11 mouse cellular contexts compared by ENCODE assay signal in the genomic region with DNA sequence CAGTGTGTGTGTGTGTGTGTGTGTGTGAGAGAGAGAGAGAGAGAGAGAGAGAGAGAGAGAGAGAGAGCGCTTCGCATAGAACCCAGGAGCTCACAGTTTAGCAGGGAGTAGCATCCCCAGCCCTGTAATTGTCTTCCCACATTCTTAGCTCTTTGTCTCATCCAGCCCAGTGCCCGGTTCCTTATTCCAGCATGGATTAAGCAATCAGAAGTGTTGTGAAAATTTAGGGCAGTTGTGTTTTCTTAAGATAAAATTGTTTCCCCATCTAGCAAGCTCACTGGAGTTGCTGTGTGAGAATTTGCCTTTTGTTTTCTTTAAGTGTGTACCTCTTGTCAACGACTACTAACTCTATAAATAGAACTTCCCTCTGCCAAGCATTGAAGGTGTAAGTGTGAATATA. TPM values are rescaled to one million over a fixed set of nuclear protein-coding genes. Genes with fewer than 3 reads are reported as not detected.
DNase-seq lines count a peak whose midpoint lies in the region; ATAC-seq and TF ChIP-seq lines count a peak whose summit lies in the region.
"Had no signal": no experiment of that assay in that cellular context is flagged by ENCODE, and none has a peak within 500 bp of the region (broad histone marks: within the 10 kb centered on the region; RNA-seq: fewer than 3 reads in every experiment).

No protein-coding gene starts in this region.

- H3K4me1 ChIP-seq in forebrain, embryonic 12.5 days = peaks cover 31% of the 10 kb centered on the region
- peaks cover 12% of the 10 kb centered on the region for H3K4me1 ChIP-seq in forebrain, embryonic 14.5 days (ENCODE audit: control insufficient read depth, insufficient read depth, low read length)
- H3K4me1 ChIP-seq in kidney, embryonic 15.5 days = peaks cover 55% of the 10 kb centered on the region
- H3K4me1 ChIP-seq in ES-Bruce4 (ENCODE audit: control insufficient read depth, insufficient read depth, low read length) = no peaks in the 10 kb centered on the region
- H3K4me1 ChIP-seq in limb, embryonic 10.5 days = peaks cover 60% of the 10 kb centered on the region

- no peak for DNase-seq in forebrain, embryonic 14.5 days (ENCODE audit: low spot score)
- DNase-seq in kidney, postnatal 4 days = no peak
- DNase-seq in limb, embryonic 10.5 days (ENCODE audit: low spot score) = no peak
- no peak for DNase-seq in right cerebral cortex, adult 2 months (ENCODE audit: low spot score in 2 of 2)

- no peak overlapping the region for H3K4me3 ChIP-seq in forebrain, embryonic 12.5 days (replicated peaks)
- no peak overlapping the region for H3K4me3 ChIP-seq in forebrain, embryonic 14.5 days (ENCODE audit: low read depth, low read length)
- no peak overlapping the region for H3K4me3 ChIP-seq in kidney, embryonic 15.5 days (replicated peaks)
- H3K4me3 ChIP-seq in ES-Bruce4 (ENCODE audit: low read depth, low read length) = no peak overlapping the region
- H3K4me3 ChIP-seq in limb, embryonic 10.5 days = no peak overlapping the region

- no peak for ATAC-seq in forebrain, embryonic 12.5 days (ENCODE audit: low FRiP score)
- no peak for ATAC-seq in forebrain, embryonic 14.5 days
- ATAC-seq in kidney, embryonic 15.5 days (replicated peaks; ENCODE audit: low FRiP score) = no peak
- ATAC-seq in inflammation-experienced regulatory T-cells, adult 6 months = no peak

- no peak for TF ChIP-seq CTCF in ES-Bruce4 (IDR thresholded peaks at IDR 0.05; ENCODE audit: low read depth, low read length)

- WGBS in forebrain, embryonic 12.5 days = 11% methylated on average over 4 of the region's 4 CpGs
- WGBS in forebrain, embryonic 14.5 days = 17% methylated on average over 4 of the region's 4 CpGs
- WGBS in kidney, embryonic 15.5 days = 40% methylated on average over 4 of the region's 4 CpGs
- WGBS in limb, embryonic 10.5 days = 26% methylated on average over 4 of the region's 4 CpGs

- H3K9ac ChIP-seq in forebrain, embryonic 12.5 days = no peak overlapping the region
- H3K9ac ChIP-seq in forebrain, embryonic 14.5 days (ENCODE audit: low read length) = no peak overlapping the region
- H3K9ac ChIP-seq in kidney, embryonic 15.5 days = no peak overlapping the region
- 0 out of 2 replicates have a peak overlapping the region, but pooled peaks have one; percentile 25 for H3K9ac ChIP-seq in ES-Bruce4 (ENCODE audit: low read depth, poor library complexity, severe bottlenecking)
- H3K9ac ChIP-seq: liver, embryonic 15.5 days had no signal

- H3K36me3 ChIP-seq in forebrain, embryonic 12.5 days (replicated peaks) = no peaks in the 10 kb centered on the region
- peaks cover 6% of the 10 kb centered on the region; the same call in 1 of the 2 replicates for H3K36me3 ChIP-seq in forebrain, embryonic 14.5 days (ENCODE audit: control insufficient read depth, insufficient read depth, low read length)
- H3K36me3 ChIP-seq in kidney, embryonic 15.5 days = peaks cover 11% of the 10 kb centered on the region
- H3K36me3 ChIP-seq in ES-Bruce4 (ENCODE audit: control insufficient read depth, insufficient read depth, low read length, poor library complexity, severe bottlenecking) = peaks cover 6% of the 10 kb centered on the region; the same call in 1 of the 2 replicates
- peaks cover 18% of the 10 kb centered on the region for H3K36me3 ChIP-seq in limb, embryonic 10.5 days
- H3K36me3 ChIP-seq: intestine, embryonic 15.5 days; liver, embryonic 15.5 days had no signal

- peaks cover 22% of the 10 kb centered on the region for H3K27me3 ChIP-seq in forebrain, embryonic 12.5 days
- H3K27me3 ChIP-seq in forebrain, embryonic 14.5 days (replicated peaks; ENCODE audit: control insufficient read depth, insufficient read depth, low read length) = 0 out of 2 replicates have a peak, but pooled peaks cover 4% of the 10 kb centered on the region
- H3K27me3 ChIP-seq in kidney, embryonic 15.5 days = peaks cover 4% of the 10 kb centered on the region; the same call in 1 of the 2 replicates
- H3K27me3 ChIP-seq in ES-Bruce4 (ENCODE audit: control insufficient read depth, insufficient read depth, low read length, poor library complexity, severe bottlenecking) = no peaks in the 10 kb centered on the region
- peaks cover 18% of the 10 kb centered on the region for H3K27me3 ChIP-seq in limb, embryonic 10.5 days (ENCODE audit: low read depth, poor library complexity, severe bottlenecking)

- no peak for TF ChIP-seq POLR2A in ES-Bruce4 (IDR thresholded peaks at IDR 0.05; ENCODE audit: insufficient read depth, low read length)

- peak overlapping the region; percentile 84 for H3K4me2 ChIP-seq in forebrain, embryonic 12.5 days
- no peak overlapping the region; the same call in 1 of the 2 replicates for H3K4me2 ChIP-seq in forebrain, embryonic 14.5 days (ENCODE audit: low read length)
- H3K4me2 ChIP-seq in kidney, embryonic 15.5 days = no peak overlapping the region

- H3K27ac ChIP-seq in forebrain, embryonic 12.5 days = no peak overlapping the region
- no peak overlapping the region for H3K27ac ChIP-seq in forebrain, embryonic 14.5 days (ENCODE audit: low read depth, low read length)
- 0 out of 2 replicates have a peak overlapping the region, but pooled peaks have one; percentile 85 for H3K27ac ChIP-seq in kidney, embryonic 15.5 days
- no peak overlapping the region for H3K27ac ChIP-seq in ES-Bruce4 (ENCODE audit: insufficient read depth, low read length)
- peak overlapping the region; percentile 92; the same call in 1 of the 2 replicates for H3K27ac ChIP-seq in limb, embryonic 10.5 days
- H3K27ac ChIP-seq: intestine, embryonic 15.5 days; liver, embryonic 15.5 days had no signal

- no peak for TF ChIP-seq EP300 in ES-Bruce4 (IDR thresholded peaks at IDR 0.05; ENCODE audit: insufficient read depth, low read depth, low read length)

- H3K9me3 ChIP-seq in forebrain, embryonic 12.5 days = no peaks in the 10 kb centered on the region
- no peaks in the 10 kb centered on the region for H3K9me3 ChIP-seq in forebrain, embryonic 14.5 days (replicated peaks; ENCODE audit: control insufficient read depth, low read length)
- no peaks in the 10 kb centered on the region for H3K9me3 ChIP-seq in kidney, embryonic 15.5 days (replicated peaks)
- no peaks in the 10 kb centered on the region for H3K9me3 ChIP-seq in ES-Bruce4 (replicated peaks; ENCODE audit: control insufficient read depth, insufficient read depth, low read length, poor library complexity, severe bottlenecking)
- no peaks in the 10 kb centered on the region for H3K9me3 ChIP-seq in limb, embryonic 10.5 days (replicated peaks)
- H3K9me3 ChIP-seq: intestine, embryonic 15.5 days; liver, embryonic 15.5 days had no signal

RNA-seq across cellular contexts. Expression of gene Ldhb, which starts 0.9 kb away (rescaled TPM):
- polyA plus RNA-seq in forebrain, embryonic 12.5 days (2016; fragmentation: Nextera tagmentation; extraction: Ambion mirVana) = 422 and 446 TPM in 2 replicates
- 544 and 576 TPM in 2 replicates for polyA plus RNA-seq in forebrain, embryonic 14.5 days (2014; fragmentation: Nextera tagmentation; extraction: Ambion mirVana)
- polyA plus RNA-seq in kidney, embryonic 15.5 days (2015; fragmentation: Nextera tagmentation; extraction: Ambion mirVana) = 697 and 713 TPM in 2 replicates
- polyA plus RNA-seq in ES-Bruce4 (2011; ENCODE audit: insufficient read depth, insufficient read length, low read depth, missing spikeins) = 661 and 669 TPM in 2 replicates
- polyA plus RNA-seq in limb, embryonic 10.5 days (2016; fragmentation: Nextera tagmentation; extraction: Ambion mirVana) = 408 and 535 TPM in 2 replicates
- polyA plus RNA-seq in inflammation-experienced regulatory T-cells, adult 6 months (2017; shearing (Covaris generic)) = 100 to 1,000 TPM in 2 of 3 experiments, 10 to 100 TPM in 1; 58.7 to 153 (median 114) TPM

RNA-seq across cellular contexts. Expression of gene Gys2, which starts 35.8 kb away (rescaled TPM):
- polyA plus RNA-seq in forebrain, embryonic 12.5 days (2016; fragmentation: Nextera tagmentation; extraction: Ambion mirVana) = not detected in 2 replicates
- polyA plus RNA-seq in forebrain, embryonic 14.5 days (2014; fragmentation: Nextera tagmentation; extraction: Ambion mirVana) = not detected in 2 replicates
- 0.23 and 1.3 TPM in 2 replicates for polyA plus RNA-seq in kidney, embryonic 15.5 days (2015; fragmentation: Nextera tagmentation; extraction: Ambion mirVana)
- not detected in 2 replicates for polyA plus RNA-seq in ES-Bruce4 (2011; ENCODE audit: insufficient read depth, insufficient read length, low read depth, missing spikeins)
- polyA plus RNA-seq in limb, embryonic 10.5 days (2016; fragmentation: Nextera tagmentation; extraction: Ambion mirVana) = not detected in 2 replicates
- not detected for polyA plus RNA-seq in inflammation-experienced regulatory T-cells, adult 6 months (2017; shearing (Covaris generic))
- polyA plus RNA-seq: C2C12 had no signal

Comparison
In these comparisons a context has a peak if more than half of its experiments do, and no peak if none do; other contexts are left out.
1. H3K27ac ChIP-seq: peak in kidney, embryonic 15.5 days (single experiment) and limb, embryonic 10.5 days (single experiment); none in forebrain, embryonic 12.5 days (single experiment), forebrain, embryonic 14.5 days (single experiment) and ES-Bruce4 (single experiment).